Mouse (Mus musculus) heart, postnatal 14 days (tissue): Measurements from ENCODE around the gene Rhox2a. TPM values are rescaled to one million over a fixed set of nuclear protein-coding genes. Genes with fewer than 3 reads are reported as not detected.
"Not testable (repeated sequence)": the region's sequence is repeated elsewhere in the genome, so short reads cannot be mapped to it uniquely, and the experiment has no call there.

Experiments
- DNase-seq, 2 experiments: peaks; one replicate each; pipeline ENCODE4 v3.0.0; 2021 to 2022
- intact Hi-C: fragments of 180-260 bp; cut with DNase I; formaldehyde crosslinking; loops from one replicate; pipeline ENCODE4 v1.15.1; 2025
- long read RNA-seq, 2 experiments: library from polyadenylated mRNA; stranded (forward); transcript quantifications; one replicate each; pipeline ENCODE4 v2.0.0; 2021
- total RNA-seq, 2 experiments: library from RNA; stranded (reverse); gene quantifications; 2 replicates each; pipeline ENCODE4 v1.2.3; 2021

Gene Rhox2a
- total RNA-seq: not detected
- long read RNA-seq, experiment 1: 0 reads
- long read RNA-seq, experiment 2: 0 reads

- DNase-seq, intact Hi-C loops: not testable (repeated sequence)
Measured at GRCm38 (mm10) chrX:37244676-37245075, at the start of gene Rhox2a. Gene Rhox2a (plus strand): TSS chrX:37244976.

GRCm38 (mm10) chrX:37198676-37199075, 46.1 kb upstream of the Rhox2a start:
- intact Hi-C loops: no loop called here
- DNase-seq: no peak

- intact Hi-C loops: no loop called here
- DNase-seq: no peak
Measured at GRCm38 (mm10) chrX:37210941-37211340, 33.8 kb upstream of the Rhox2a start, which contains the start of gene Gm9. Gene Gm9 (minus strand): TSS chrX:37211041.

GRCm38 (mm10) chrX:37222158-37222557, 22.6 kb upstream of the Rhox2a start, which contains the start of gene Rhox1:
Gene Rhox1 (minus strand): TSS chrX:37222258.
- intact Hi-C loops, DNase-seq: not testable (repeated sequence)

- intact Hi-C loops, DNase-seq: not testable (repeated sequence)
Measured at GRCm38 (mm10) chrX:37249619-37250018, 4.8 kb downstream of the Rhox2a start, which contains the start of gene Rhox3a. Gene Rhox3a (plus strand): TSS chrX:37249919.

- DNase-seq, intact Hi-C loops: not testable (repeated sequence)
Measured at GRCm38 (mm10) chrX:37265038-37265437, 20.3 kb downstream of the Rhox2a start, which contains the start of gene Rhox4a. Gene Rhox4a (plus strand): TSS chrX:37265338.

Other genes with a start within 250 kb of the Rhox2a start
- not detected for gene Sowahd, start 196.1 kb upstream of the Rhox2a start, total RNA-seq
- gene Rpl39, start 159.6 kb upstream of the Rhox2a start, total RNA-seq: 100 to 1,000 TPM; 332 to 382 TPM
- gene Upf3b, start 134.7 kb upstream of the Rhox2a start, total RNA-seq: 10 to 100 TPM in 1 of 2 experiments, 1 to 10 TPM in 1; 6.7 to 10.2 TPM
- gene Nkap, start 118.2 kb upstream of the Rhox2a start, total RNA-seq: 10 to 100 TPM in 1 of 2 experiments, 1 to 10 TPM in 1; 9.3 to 11.2 TPM
- not detected for gene Akap14, start 76.1 kb upstream of the Rhox2a start, total RNA-seq
- gene Ndufa1, start 53.8 kb upstream of the Rhox2a start, total RNA-seq: 100 to 1,000 TPM; 877 to 921 TPM
- 1 to 10 TPM; 1.9 to 2.1 TPM for gene Rnf113a1, start 53.7 kb upstream of the Rhox2a start, total RNA-seq
- gene Gm9, start 33.9 kb upstream of the Rhox2a start, total RNA-seq: not detected
- not detected for gene Rhox1, start 22.7 kb upstream of the Rhox2a start, total RNA-seq
- not detected for gene Rhox3a, start 4.9 kb downstream of the Rhox2a start, total RNA-seq
- gene Rhox4a, start 20.4 kb downstream of the Rhox2a start, total RNA-seq: not detected
- gene Rhox3a2, start 135.1 kb downstream of the Rhox2a start, total RNA-seq: not detected
- not detected for gene Rhox4a2, start 145.9 kb downstream of the Rhox2a start, total RNA-seq
- gene Rhox2b, start 167.1 kb downstream of the Rhox2a start, total RNA-seq: not detected
- not detected for gene Rhox4b, start 187.5 kb downstream of the Rhox2a start, total RNA-seq
- gene Rhox2c, start 208.7 kb downstream of the Rhox2a start, total RNA-seq: not detected
- gene Rhox3c, start 213.6 kb downstream of the Rhox2a start, total RNA-seq: not detected
- not detected for gene Rhox4c, start 235.4 kb downstream of the Rhox2a start, total RNA-seq
- gene Rhox2d, start 248.5 kb downstream of the Rhox2a start, total RNA-seq: not detected